Mouse (Mus musculus): Measurements from ENCODE around the gene Nsd1. TPM values are rescaled to one million over a fixed set of nuclear protein-coding genes. Genes with fewer than 3 reads are reported as not detected.
"Not testable (repeated sequence)": the region's sequence is repeated elsewhere in the genome, so short reads cannot be mapped to it uniquely, and the experiment has no call there.

The Nsd1 gene
- total RNA-seq, 2 experiments from 2014 or later: 111 to 124 TPM

- peak; percentile 93 to 96 for DNase-seq (ENCODE audit: low spot score in 2 of 2)
These were observed 19.3 kb upstream of the Nsd1 start for GRCm38 (mm10) chr13:55190121-55190868.

- DNase-seq (ENCODE audit: low spot score in 2 of 2): no peak
These were observed 18.0 kb upstream of the Nsd1 start for GRCm38 (mm10) chr13:55191535-55191934.

DNA sequence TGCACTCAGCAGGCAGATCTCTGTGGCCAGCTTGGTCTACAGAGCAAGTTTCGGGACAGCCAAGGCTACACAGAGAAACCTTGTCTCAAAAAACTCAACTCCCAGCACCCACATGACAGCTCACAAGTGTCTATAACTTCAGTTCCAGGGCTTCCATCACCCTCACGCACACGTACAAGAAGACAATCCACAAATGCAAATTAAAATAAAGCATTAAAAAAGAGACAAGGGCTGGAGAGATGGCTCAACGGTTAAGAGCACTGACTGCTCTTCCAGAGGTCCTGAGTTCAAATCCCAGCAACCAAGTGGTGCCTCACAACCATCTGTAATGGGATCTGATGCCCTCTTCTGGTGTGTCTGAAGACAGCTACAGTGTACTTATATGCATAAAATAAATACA, 6.8 kb upstream of the Nsd1 start:
- not testable (repeated sequence) for DNase-seq (ENCODE audit: low spot score in 2 of 2)

GRCm38 (mm10) chr13:55203740-55204139, 5.8 kb upstream of the Nsd1 start:
- DNase-seq (ENCODE audit: low spot score in 2 of 2): no peak

- no peak for DNase-seq (ENCODE audit: low spot score in 2 of 2)
These were observed 4.8 kb upstream of the Nsd1 start for GRCm38 (mm10) chr13:55204667-55205389.

DNA sequence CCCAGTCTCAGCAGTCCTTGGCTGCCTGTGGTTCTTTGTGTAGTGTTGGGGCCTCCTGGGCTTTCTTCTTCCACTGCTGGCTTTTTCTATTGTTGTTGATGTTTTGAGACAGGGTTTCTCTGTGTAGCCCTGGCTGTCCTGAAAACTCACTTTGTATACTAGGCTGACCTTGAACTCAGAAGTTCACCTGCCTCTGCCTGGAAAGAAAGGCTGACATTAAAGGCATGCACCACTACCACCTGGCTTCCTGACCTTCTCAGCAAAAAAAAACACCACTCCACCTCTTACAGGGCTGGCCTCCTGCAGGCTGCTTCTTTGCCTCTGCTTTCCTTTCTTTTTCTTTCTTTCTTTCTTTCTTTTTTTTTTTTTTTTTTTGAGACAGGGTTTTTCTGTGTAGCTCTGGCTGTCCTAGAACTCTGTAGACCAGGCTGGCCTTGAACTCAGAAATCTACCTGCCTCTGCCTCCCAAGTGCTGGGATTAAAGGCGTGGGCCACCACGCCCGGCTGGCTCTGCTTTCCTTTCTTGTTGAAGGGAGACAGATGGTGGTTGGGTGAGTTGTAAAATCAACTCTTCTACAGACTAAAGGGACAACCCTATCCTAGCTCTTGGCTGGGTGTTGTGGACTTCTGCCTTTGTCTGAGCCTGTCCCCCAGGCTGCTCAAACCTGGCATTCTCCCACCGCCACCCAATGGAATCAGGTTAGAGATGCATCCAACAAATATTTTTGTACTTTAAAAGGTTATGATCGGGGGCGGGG, 4.0 kb upstream of the Nsd1 start:
- DNase-seq (ENCODE audit: low spot score in 2 of 2): no peak

DNA sequence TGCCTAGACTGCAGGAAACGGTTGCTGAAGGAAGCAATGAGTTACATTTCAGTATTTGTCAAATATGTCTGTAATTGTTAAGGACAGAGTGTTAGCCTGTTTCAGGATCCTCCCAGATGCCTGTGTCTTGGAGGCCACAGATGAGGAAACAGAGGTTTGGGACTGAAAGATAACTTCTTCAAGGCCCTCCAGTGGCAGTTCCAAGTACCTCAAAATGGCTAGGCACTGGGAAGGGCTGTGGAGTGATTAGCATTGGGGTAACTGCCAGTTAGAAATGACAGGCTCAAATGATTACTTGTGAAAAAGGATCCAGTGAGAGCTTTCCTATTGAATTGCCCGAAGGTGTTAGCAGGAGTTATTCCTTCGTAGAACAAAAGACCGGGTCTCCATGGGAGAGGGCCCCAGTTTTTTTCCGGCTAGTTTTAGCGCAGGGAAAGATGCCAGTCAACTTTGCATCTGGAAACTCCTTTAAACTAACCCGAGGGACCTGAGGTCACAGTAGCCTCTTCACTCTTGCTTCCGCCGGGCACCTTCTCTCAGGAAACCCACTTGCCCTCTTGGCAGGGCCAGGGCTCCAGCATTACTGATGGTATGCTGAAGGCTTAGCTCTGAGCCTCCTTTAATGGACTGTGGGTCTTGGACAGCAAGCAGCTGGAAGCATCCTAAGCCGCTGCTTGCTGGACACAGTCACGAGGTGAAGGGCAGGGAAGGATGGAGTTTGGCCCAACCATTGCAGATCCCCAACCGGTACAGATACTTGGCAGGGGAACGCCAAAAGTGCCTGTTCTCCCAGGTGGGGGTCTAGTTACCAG, 539 bp upstream of the Nsd1 start:
- DNase-seq (ENCODE audit: low spot score in 2 of 2): no peak

- DNase-seq (ENCODE audit: low spot score in 2 of 2): peak in 1 of 2 experiments; percentile 15
These were observed 800 bp downstream of the Nsd1 start for GRCm38 (mm10) chr13:55210193-55210970.

DNA sequence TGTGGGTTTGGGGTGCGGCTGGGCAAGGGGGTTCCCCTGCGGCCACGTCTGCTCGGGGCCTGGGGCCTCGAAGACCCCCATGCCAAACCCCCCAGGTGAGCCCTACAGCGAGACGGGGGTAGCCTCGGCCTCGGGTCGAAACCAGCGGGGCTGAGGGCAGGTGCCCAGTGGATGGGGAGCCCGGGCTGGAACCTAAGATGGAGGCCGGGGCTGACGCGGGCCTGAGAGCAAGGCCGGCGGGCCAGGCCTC, 1.3 kb downstream of the Nsd1 start:
- DNase-seq (ENCODE audit: low spot score in 2 of 2): peak in 1 of 2 experiments; percentile 62

GRCm38 (mm10) chr13:55211221-55212010, 1.8 kb downstream of the Nsd1 start:
- DNase-seq (ENCODE audit: low spot score in 2 of 2): peak; percentile 66 to 83

DNA sequence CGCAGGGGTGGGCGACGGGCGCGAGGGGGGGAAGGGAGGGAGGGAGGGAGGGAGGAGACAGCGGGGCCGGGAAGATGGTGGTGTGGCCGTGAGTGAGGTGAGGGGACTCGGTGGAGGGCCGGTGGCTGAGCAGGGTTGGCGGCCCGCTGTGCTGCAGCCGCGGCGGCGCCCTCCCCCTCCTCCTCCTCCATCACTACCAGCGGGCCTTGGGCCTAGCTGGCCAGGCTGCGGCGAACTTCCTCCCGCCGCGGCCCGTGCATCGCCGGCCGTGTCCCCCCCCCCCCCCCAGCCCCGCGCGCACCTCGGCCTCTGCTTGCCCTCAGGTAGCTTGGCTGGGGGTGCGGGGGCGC, 2.4 kb downstream of the Nsd1 start:
- DNase-seq (ENCODE audit: low spot score in 2 of 2): peak in 1 of 2 experiments; percentile 52

DNA sequence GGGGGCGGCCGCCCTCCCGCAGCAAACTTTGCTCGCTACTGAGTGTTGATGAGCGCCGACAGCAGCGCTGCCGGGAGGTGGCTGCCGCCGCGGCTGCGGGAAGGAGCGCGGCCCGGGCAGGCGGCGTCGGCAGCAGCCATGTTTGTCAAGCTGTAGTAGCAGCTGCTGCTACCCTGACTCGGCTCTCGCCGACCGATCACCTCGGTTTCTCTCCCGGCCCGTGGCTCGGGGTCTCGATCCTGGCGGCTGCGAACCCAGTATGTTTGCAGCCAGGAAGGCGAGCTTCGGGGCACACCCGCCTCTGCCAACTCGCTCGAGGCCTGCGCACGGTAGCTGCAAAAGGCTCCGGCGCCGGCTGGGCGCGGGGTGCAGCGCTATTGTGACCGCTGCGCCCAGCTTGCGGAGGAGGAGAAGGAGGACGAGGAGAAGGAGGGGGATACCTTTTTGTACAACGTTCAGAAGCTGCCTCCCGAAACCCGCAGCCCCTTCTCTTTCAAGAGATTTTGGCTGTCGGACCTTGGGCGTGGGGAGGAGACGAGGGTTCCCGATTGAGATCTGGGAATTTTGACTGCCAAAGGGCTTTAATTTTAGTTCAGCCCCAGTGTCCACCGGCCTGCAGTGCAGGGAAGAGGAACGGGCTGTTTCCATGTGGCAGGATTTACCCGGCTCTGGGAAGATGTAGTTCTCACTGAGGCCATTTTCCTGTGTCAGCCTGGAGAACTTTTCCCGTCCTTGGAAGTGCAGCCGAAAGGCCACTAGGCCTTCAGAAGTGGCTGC, 3.0 kb downstream of the Nsd1 start:
- DNase-seq (ENCODE audit: low spot score in 2 of 2): peak; percentile 47 to 73

- DNase-seq (ENCODE audit: low spot score in 2 of 2): no peak
These were observed 3.7 kb downstream of the Nsd1 start for GRCm38 (mm10) chr13:55213138-55213806.

DNA sequence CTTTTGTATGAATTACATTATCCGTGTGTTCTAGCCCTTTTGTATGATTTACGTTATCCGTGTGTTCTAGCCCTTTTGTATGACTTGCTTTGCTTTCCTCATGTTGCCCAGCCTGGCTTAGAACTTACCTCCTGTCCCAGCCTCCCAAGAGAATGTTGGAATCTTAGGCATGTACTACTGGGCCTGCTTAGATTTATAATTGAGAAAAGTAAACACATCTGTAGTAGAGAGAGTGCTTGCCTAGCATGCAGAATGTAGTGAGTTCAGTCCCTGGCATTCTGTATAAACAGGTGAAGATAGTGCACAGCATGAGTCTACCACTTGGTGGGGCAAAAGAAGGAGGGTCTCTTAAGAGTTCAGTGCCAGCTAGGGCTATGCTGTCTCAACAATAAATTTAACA, 14.8 kb downstream of the Nsd1 start:
- no peak for DNase-seq (ENCODE audit: low spot score in 2 of 2)

- no peak for DNase-seq (ENCODE audit: low spot score in 2 of 2)
These were observed 21.1 kb downstream of the Nsd1 start for GRCm38 (mm10) chr13:55230701-55231100.

DNA sequence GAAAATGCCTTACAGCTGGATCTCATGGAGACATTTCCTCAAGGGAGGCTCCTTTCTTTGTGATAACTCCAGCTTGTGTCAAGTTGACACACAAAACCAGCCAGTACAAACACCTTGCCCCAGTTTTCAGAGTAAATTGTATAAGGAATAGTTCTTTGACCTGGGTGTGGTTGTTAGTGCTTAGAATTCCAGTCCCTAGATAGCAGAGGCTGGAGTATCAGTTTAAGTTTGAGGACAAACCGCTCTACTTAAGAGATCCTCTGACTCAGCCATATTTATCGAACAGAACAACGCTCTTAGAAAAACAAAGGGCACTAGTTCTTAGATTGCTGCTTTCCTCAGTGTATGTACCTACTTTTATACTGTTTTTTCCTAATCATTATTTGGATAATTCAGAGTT, 33.6 kb downstream of the Nsd1 start:
- DNase-seq (ENCODE audit: low spot score in 2 of 2): no peak

DNA sequence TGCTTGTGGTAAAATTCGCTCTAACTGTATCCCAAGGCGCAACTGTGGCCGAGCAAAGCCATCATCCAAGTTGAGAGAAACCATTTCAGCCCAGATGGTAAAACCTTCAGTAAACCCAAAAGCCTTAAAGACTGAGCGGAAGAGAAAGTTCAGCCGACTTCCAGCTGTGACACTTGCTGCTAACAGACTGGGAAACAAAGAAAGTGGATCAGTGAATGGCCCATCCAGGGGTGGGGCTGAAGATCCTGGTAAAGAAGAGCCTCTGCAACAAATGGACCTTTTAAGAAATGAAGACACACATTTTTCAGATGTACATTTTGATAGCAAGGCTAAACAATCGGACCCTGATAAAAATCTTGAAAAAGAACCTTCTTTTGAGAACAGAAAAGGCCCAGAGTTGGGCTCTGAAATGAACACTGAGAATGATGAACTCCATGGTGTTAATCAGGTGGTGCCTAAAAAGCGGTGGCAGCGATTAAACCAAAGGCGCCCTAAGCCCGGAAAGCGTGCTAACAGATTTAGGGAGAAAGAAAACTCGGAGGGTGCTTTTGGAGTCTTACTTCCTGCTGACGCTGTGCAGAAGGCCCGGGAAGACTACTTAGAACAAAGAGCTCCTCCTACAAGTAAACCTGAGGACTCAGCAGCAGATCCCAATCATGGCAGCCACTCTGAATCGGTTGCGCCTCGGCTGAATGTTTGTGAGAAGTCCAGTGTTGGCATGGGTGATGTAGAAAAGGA, 37.9 kb downstream of the Nsd1 start:
- DNase-seq (ENCODE audit: low spot score in 2 of 2): no peak

- no peak for DNase-seq (ENCODE audit: low spot score in 2 of 2)
These were observed 39.7 kb downstream of the Nsd1 start for GRCm38 (mm10) chr13:55249246-55249645.
